In the genomic region with DNA sequence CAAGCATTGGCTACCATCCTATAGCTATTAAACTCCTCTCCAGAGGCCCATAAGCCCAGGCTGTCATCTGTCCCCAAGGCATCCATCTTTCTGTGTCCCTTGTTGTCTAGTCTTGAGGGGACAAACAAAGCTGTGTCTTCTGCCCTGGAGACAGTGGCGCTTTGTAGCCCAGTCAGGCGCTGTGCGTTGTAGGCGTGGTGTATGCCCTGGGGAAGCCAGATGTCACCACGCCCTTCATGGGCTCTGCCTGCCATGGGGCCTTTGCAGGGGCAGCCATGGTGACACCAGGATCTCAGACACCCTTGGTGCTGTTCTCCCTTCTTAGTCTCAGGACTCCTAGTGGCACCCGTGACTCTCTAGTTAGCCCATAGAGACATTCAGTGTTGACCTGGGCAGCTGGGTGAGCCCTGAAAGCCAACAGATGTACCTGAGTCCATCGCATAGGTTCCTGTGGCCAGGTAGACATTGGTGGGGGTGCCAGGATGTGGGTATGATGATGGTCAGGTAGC, we compare ENCODE assay signal across 8 mouse cellular contexts. TPM values are rescaled to one million over a fixed set of nuclear protein-coding genes. Genes with fewer than 3 reads are reported as not detected.
A peak's percentile ranks its signal among the peaks of the same experiment; 100 is the strongest.
DNase-seq lines count a peak whose midpoint lies in the region; ATAC-seq and TF ChIP-seq lines count a peak whose summit lies in the region.

No protein-coding gene starts in this region.

- DNase-seq in kidney, postnatal 25 days, result no peak
- DNase-seq in hindbrain, embryonic 10.5 days (ENCODE audit: low spot score), result no peak
- DNase-seq in midbrain, embryonic 10.5 days (ENCODE audit: low spot score), result no peak
- DNase-seq in urinary bladder, postnatal 36 days (ENCODE audit: low spot score in 2 of 2), result no peak
- no peak for DNase-seq in layer of hippocampus, postnatal 36 days
- no peak for DNase-seq in kidney, adult 9 months

- ATAC-seq in kidney, embryonic 14.5 days (ENCODE audit: low FRiP score, low TSS enrichment), result no peak

- no peak for TF ChIP-seq POLR2A in bone marrow macrophage, adult 2 months (IDR thresholded peaks at IDR 0.05; ENCODE audit: borderline replicate concordance, low read depth, low read length)

- peak overlapping the region; percentile 66 for H3K9ac ChIP-seq in kidney, embryonic 14.5 days (ENCODE audit: low read depth, low read length)

- peak overlapping the region; percentile 50 for H3K4me3 ChIP-seq in kidney, embryonic 14.5 days (ENCODE audit: low read length)
- H3K4me3 ChIP-seq in bone marrow macrophage, adult 2 months (ENCODE audit: insufficient read depth, low read length), result peak overlapping the region; percentile 96
- H3K4me3 ChIP-seq in hindbrain, embryonic 10.5 days, result peak overlapping the region; percentile 77
- H3K4me3 ChIP-seq in midbrain, embryonic 10.5 days, result peak overlapping the region; percentile 76

- H3K4me1 ChIP-seq in kidney, embryonic 14.5 days (ENCODE audit: control insufficient read depth, insufficient read depth, low read length), result peaks cover 11% of the 10 kb centered on the region
- peaks cover 14% of the 10 kb centered on the region for H3K4me1 ChIP-seq in bone marrow macrophage, adult 2 months (ENCODE audit: control insufficient read depth, insufficient read depth, low read length)
- H3K4me1 ChIP-seq in hindbrain, embryonic 10.5 days (replicated peaks), result peaks cover 24% of the 10 kb centered on the region
- H3K4me1 ChIP-seq in midbrain, embryonic 10.5 days, result peaks cover 23% of the 10 kb centered on the region

- TF ChIP-seq CTCF in bone marrow macrophage, adult 2 months (IDR thresholded peaks at IDR 0.05; ENCODE audit: low read depth, low read length), result no peak

- peaks cover 26% of the 10 kb centered on the region for H3K36me3 ChIP-seq in kidney, embryonic 14.5 days (ENCODE audit: control insufficient read depth, insufficient read depth, low read length)
- H3K36me3 ChIP-seq in hindbrain, embryonic 10.5 days, result peaks cover 34% of the 10 kb centered on the region
- peaks cover 33% of the 10 kb centered on the region for H3K36me3 ChIP-seq in midbrain, embryonic 10.5 days

- H3K4me2 ChIP-seq in kidney, embryonic 14.5 days (replicated peaks; ENCODE audit: low read depth, low read length), result peak overlapping the region; percentile 62

- H3K9me3 ChIP-seq in kidney, embryonic 14.5 days (ENCODE audit: control insufficient read depth, low read length), result no peaks in the 10 kb centered on the region
- no peaks in the 10 kb centered on the region for H3K9me3 ChIP-seq in hindbrain, embryonic 10.5 days
- no peaks in the 10 kb centered on the region for H3K9me3 ChIP-seq in midbrain, embryonic 10.5 days (replicated peaks)

- no peak overlapping the region for H3K27ac ChIP-seq in kidney, embryonic 14.5 days (ENCODE audit: low read depth, low read length)
- peak overlapping the region; percentile 86 for H3K27ac ChIP-seq in bone marrow macrophage, adult 2 months (ENCODE audit: insufficient read depth, low read depth, low read length)
- peak overlapping the region; percentile 90 for H3K27ac ChIP-seq in hindbrain, embryonic 10.5 days
- H3K27ac ChIP-seq in midbrain, embryonic 10.5 days (replicated peaks), result peak overlapping the region; percentile 88; the same call in 1 of the 2 replicates

- WGBS in kidney, embryonic 14.5 days, result 94% methylated on average over 7 of the region's 7 CpGs
- 92% methylated on average over 7 of the region's 7 CpGs for WGBS in hindbrain, embryonic 10.5 days
- 89% methylated on average over 7 of the region's 7 CpGs for WGBS in midbrain, embryonic 10.5 days

- H3K27me3 ChIP-seq in kidney, embryonic 14.5 days (ENCODE audit: control insufficient read depth, insufficient read depth, low read length), result no peaks in the 10 kb centered on the region
- no peaks in the 10 kb centered on the region for H3K27me3 ChIP-seq in hindbrain, embryonic 10.5 days (ENCODE audit: insufficient read depth, poor library complexity, severe bottlenecking)
- no peaks in the 10 kb centered on the region for H3K27me3 ChIP-seq in midbrain, embryonic 10.5 days (ENCODE audit: low read depth, poor library complexity, severe bottlenecking)

RNA-seq across cellular contexts. Expression of gene Adat3, which starts 1.4 kb away (rescaled TPM):
- 8.0 and 8.8 TPM in 2 replicates for polyA plus RNA-seq in kidney, embryonic 14.5 days (2014; fragmentation: Nextera tagmentation; extraction: Ambion mirVana)
- polyA plus RNA-seq in bone marrow macrophage, adult 2 months (2012; ENCODE audit: insufficient read depth, insufficient read length, missing spikeins), result 2.2 and 3.2 TPM in 2 replicates
- 11.0 and 11.3 TPM in 2 replicates for polyA plus RNA-seq in hindbrain, embryonic 10.5 days (2016; fragmentation: Nextera tagmentation; extraction: Ambion mirVana)
- polyA plus RNA-seq in midbrain, embryonic 10.5 days (2016; fragmentation: Nextera tagmentation; extraction: Ambion mirVana), result 10.6 and 10.8 TPM in 2 replicates
- 1 to 10 TPM; 3.8 to 4.5 TPM for total RNA-seq in layer of hippocampus, postnatal 36 days (2021)

RNA-seq across cellular contexts. Expression of gene Scamp4, which starts 1.4 kb away (rescaled TPM):
- polyA plus RNA-seq in kidney, embryonic 14.5 days (2014; fragmentation: Nextera tagmentation; extraction: Ambion mirVana), result 88.5 and 103 TPM in 2 replicates
- polyA plus RNA-seq in bone marrow macrophage, adult 2 months (2012; ENCODE audit: insufficient read depth, insufficient read length, missing spikeins), result 29.3 and 35.4 TPM in 2 replicates
- 89.9 and 92.0 TPM in 2 replicates for polyA plus RNA-seq in hindbrain, embryonic 10.5 days (2016; fragmentation: Nextera tagmentation; extraction: Ambion mirVana)
- polyA plus RNA-seq in midbrain, embryonic 10.5 days (2016; fragmentation: Nextera tagmentation; extraction: Ambion mirVana), result 91.0 and 94.1 TPM in 2 replicates
- total RNA-seq in layer of hippocampus, postnatal 36 days (2021), result 10 to 100 TPM; 41.8 to 44.9 TPM

RNA-seq across cellular contexts. Expression of gene Gm49322, which starts 1.8 kb away (rescaled TPM):
- polyA plus RNA-seq in kidney, embryonic 14.5 days (2014; fragmentation: Nextera tagmentation; extraction: Ambion mirVana), result 1.9 and 2.5 TPM in 2 replicates
- 1.1 and 2.1 TPM in 2 replicates for polyA plus RNA-seq in bone marrow macrophage, adult 2 months (2012; ENCODE audit: insufficient read depth, insufficient read length, missing spikeins)
- polyA plus RNA-seq in hindbrain, embryonic 10.5 days (2016; fragmentation: Nextera tagmentation; extraction: Ambion mirVana), result 4.6 and 5.5 TPM in 2 replicates
- 5.6 and 6.4 TPM in 2 replicates for polyA plus RNA-seq in midbrain, embryonic 10.5 days (2016; fragmentation: Nextera tagmentation; extraction: Ambion mirVana)
- total RNA-seq in layer of hippocampus, postnatal 36 days (2021), result 1 to 10 TPM; 2.6 to 3.1 TPM

RNA-seq across cellular contexts. Expression of gene Abhd17a, which starts 13.9 kb away (rescaled TPM):
- 125 and 130 TPM in 2 replicates for polyA plus RNA-seq in kidney, embryonic 14.5 days (2014; fragmentation: Nextera tagmentation; extraction: Ambion mirVana)
- 63.2 and 67.3 TPM in 2 replicates for polyA plus RNA-seq in bone marrow macrophage, adult 2 months (2012; ENCODE audit: insufficient read depth, insufficient read length, missing spikeins)
- 89.1 and 109 TPM in 2 replicates for polyA plus RNA-seq in hindbrain, embryonic 10.5 days (2016; fragmentation: Nextera tagmentation; extraction: Ambion mirVana)
- polyA plus RNA-seq in midbrain, embryonic 10.5 days (2016; fragmentation: Nextera tagmentation; extraction: Ambion mirVana), result 86.8 and 87.3 TPM in 2 replicates
- total RNA-seq in layer of hippocampus, postnatal 36 days (2021), result 100 to 1,000 TPM; 161 to 176 TPM

RNA-seq across cellular contexts. Expression of gene Csnk1g2, which starts 18.6 kb away (rescaled TPM):
- polyA plus RNA-seq in kidney, embryonic 14.5 days (2014; fragmentation: Nextera tagmentation; extraction: Ambion mirVana), result 127 and 134 TPM in 2 replicates
- polyA plus RNA-seq in bone marrow macrophage, adult 2 months (2012; ENCODE audit: insufficient read depth, insufficient read length, missing spikeins), result 87.3 and 98.4 TPM in 2 replicates
- 169 and 180 TPM in 2 replicates for polyA plus RNA-seq in hindbrain, embryonic 10.5 days (2016; fragmentation: Nextera tagmentation; extraction: Ambion mirVana)
- polyA plus RNA-seq in midbrain, embryonic 10.5 days (2016; fragmentation: Nextera tagmentation; extraction: Ambion mirVana), result 131 and 151 TPM in 2 replicates
- total RNA-seq in layer of hippocampus, postnatal 36 days (2021), result 100 to 1,000 TPM; 216 to 241 TPM
